Mouse (Mus musculus): ENCODE measurements around the gene Gm10277.

DNA sequence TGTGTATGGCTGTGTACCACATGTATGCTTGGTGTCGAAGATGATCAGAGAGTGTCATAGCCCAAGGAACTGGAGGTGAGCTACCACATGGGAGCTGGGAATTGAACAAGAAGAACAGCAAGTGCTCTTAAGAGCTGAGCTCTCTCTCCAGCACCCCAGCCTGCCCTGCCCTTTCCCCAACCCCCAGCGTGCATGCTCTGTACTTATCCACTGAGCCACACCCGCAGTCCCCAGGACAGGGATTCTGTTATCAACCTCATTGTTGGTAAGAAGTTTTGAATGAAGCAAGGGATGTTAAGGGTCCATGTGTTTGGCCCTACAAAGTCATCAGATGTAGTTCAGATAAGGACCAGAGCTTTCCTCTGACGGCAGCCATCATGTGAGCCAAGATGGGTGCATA lies 40.9 kb downstream of the Gm10277 start:
- TF ChIP-seq POLR2A (IDR thresholded peaks at IDR 0.05; ENCODE audit: control insufficient read depth, low read depth, low read length): no peak
- no peak for TF ChIP-seq CTCF (IDR thresholded peaks at IDR 0.05; ENCODE audit: control insufficient read depth, insufficient read depth, insufficient replicate concordance, low read depth, low read length)

Data from testis, adult 2 months (tissue).